Mouse (Mus musculus) bone marrow, adult 2 months (tissue): ENCODE measurements around the gene Rho. TPM values are rescaled to one million over a fixed set of nuclear protein-coding genes. Genes with fewer than 3 reads are reported as not detected.

Experiments
- H3K27ac ChIP-seq: fragments of 200-500 bp; 2 replicates; pipeline ENCODE4 v1.5.1; 2012; ENCODE audit warnings: low read depth, mild to moderate bottlenecking, control low read depth, inconsistent platforms, low read length; ENCODE audit not compliant: control insufficient read depth, poor library complexity, insufficient read depth
- H3K4me1 ChIP-seq: fragments of 200-500 bp; 2 replicates; pipeline ENCODE4 v1.6.1; 2011; ENCODE audit warnings: low read length; ENCODE audit not compliant: control insufficient read depth, insufficient read depth
- H3K4me3 ChIP-seq: fragments of 200-500 bp; replicated peaks from 2 replicates; pipeline ENCODE3; 2011; ENCODE audit warnings: mild to moderate bottlenecking, low read depth, low read length, control low read depth; ENCODE audit not compliant: control insufficient read depth
- CTCF ChIP-seq: fragments of 200-500 bp; IDR thresholded peaks from 2 replicates; pipeline ENCODE4 v1.5.1; 2011; ENCODE audit warnings: low read length, control low read depth; ENCODE audit not compliant: control insufficient read depth, insufficient read depth
- POLR2A ChIP-seq: fragments of 200-500 bp; IDR thresholded peaks from 2 replicates; pipeline ENCODE4 v1.6.1; 2011; ENCODE audit warnings: low read depth, mild to moderate bottlenecking, control low read depth, low read length, borderline replicate concordance; ENCODE audit not compliant: control insufficient read depth
- WGBS: fragments of 180-500 bp; shearing (Covaris S2); methylation state at CpG from one replicate; pipeline ENCODE4 v1.1.7; 2018; 5-methylcytosine and 5-hydroxymethylcytosine counted together
- polyA plus RNA-seq: library from polyadenylated mRNA; stranded (reverse); fragments of >200 nt; gene quantifications from 2 replicates; pipeline ENCODE4 v1.2.4, GENCODE M21; 2011; ENCODE audit warnings: low replicate concordance; ENCODE audit not compliant: missing spikeins, insufficient read depth, insufficient read length

Rho gene
- polyA plus RNA-seq, 1 experiment = not detected

GRCm38 (mm10) chr6:115897117-115897516, 34.4 kb upstream of the Rho start:
- Histone ChIP-seq H3K4me3 (no peak overlapping the region), H3K4me1 (peaks cover 3% of the 10 kb centered on the region), H3K27ac (0 out of 2 replicates have a peak overlapping the region, but pooled peaks have one; percentile 22)
- TF ChIP-seq POLR2A = no peak
- TF ChIP-seq CTCF = no peak
- WGBS = 11% methylated on average over 4 of the region's 4 CpGs

- 60% methylated on average over 7 of the region's 7 CpGs for WGBS
Observed at GRCm38 (mm10) chr6:115897926-115898520, 33.5 kb upstream of the Rho start.

GRCm38 (mm10) chr6:115901062-115901461, 30.5 kb upstream of the Rho start:
- H3K27ac ChIP-seq = no peak overlapping the region
- no peak overlapping the region for H3K4me3 ChIP-seq
- TF ChIP-seq POLR2A (no peak), CTCF (peak; percentile 86)
- 2% methylated on average over 3 of the region's 3 CpGs for WGBS
- peaks cover 3% of the 10 kb centered on the region for H3K4me1 ChIP-seq

More at GRCm38 (mm10) chr6:115897926-115898520, 33.5 kb upstream of the Rho start:
- Histone ChIP-seq H3K27ac (no peak overlapping the region), H3K4me1 (peaks cover 3% of the 10 kb centered on the region), H3K4me3 (no peak overlapping the region)
- TF ChIP-seq CTCF (no peak), POLR2A (no peak)

- H3K4me1 ChIP-seq = peaks cover 3% of the 10 kb centered on the region
- WGBS = 76% methylated on average over 8 of the region's 8 CpGs
- no peak overlapping the region for H3K27ac ChIP-seq
- TF ChIP-seq POLR2A (no peak), CTCF (no peak)
- H3K4me3 ChIP-seq = no peak overlapping the region
Observed at GRCm38 (mm10) chr6:115901489-115901931, 30.0 kb upstream of the Rho start.

- Histone ChIP-seq H3K4me3 (no peak overlapping the region), H3K4me1 (peaks cover 5% of the 10 kb centered on the region), H3K27ac (no peak overlapping the region)
- 83% methylated on average over 3 of the region's 3 CpGs for WGBS
- TF ChIP-seq POLR2A = no peak
- no peak for TF ChIP-seq CTCF
Observed at GRCm38 (mm10) chr6:115902545-115902944, 29.0 kb upstream of the Rho start.

GRCm38 (mm10) chr6:115905568-115905967, 26.0 kb upstream of the Rho start:
- no peak overlapping the region for H3K4me3 ChIP-seq
- no peak overlapping the region for H3K27ac ChIP-seq
- WGBS = 82% methylated on average over 6 of the region's 6 CpGs
- TF ChIP-seq CTCF = no peak
- TF ChIP-seq POLR2A = no peak
- H3K4me1 ChIP-seq = peaks cover 10% of the 10 kb centered on the region

GRCm38 (mm10) chr6:115906455-115906854, 25.1 kb upstream of the Rho start:
- TF ChIP-seq POLR2A (no peak), CTCF (no peak)
- WGBS = 14% methylated on average over 1 of the region's 1 CpGs
- H3K27ac ChIP-seq = 0 out of 2 replicates have a peak overlapping the region, but pooled peaks have one; percentile 9
- peaks cover 10% of the 10 kb centered on the region for H3K4me1 ChIP-seq
- no peak overlapping the region for H3K4me3 ChIP-seq

GRCm38 (mm10) chr6:115906871-115907270, 24.7 kb upstream of the Rho start:
- TF ChIP-seq CTCF (no peak), POLR2A (no peak)
- no peak overlapping the region; the same call in 1 of the 2 replicates for H3K27ac ChIP-seq
- peaks cover 10% of the 10 kb centered on the region for H3K4me1 ChIP-seq
- 30% methylated on average over 2 of the region's 2 CpGs for WGBS
- H3K4me3 ChIP-seq = no peak overlapping the region

GRCm38 (mm10) chr6:115908421-115908982, 23.0 kb upstream of the Rho start:
- Histone ChIP-seq H3K27ac (peak overlapping the region; percentile 65), H3K4me3 (no peak overlapping the region), H3K4me1 (peaks cover 10% of the 10 kb centered on the region)
- TF ChIP-seq POLR2A (no peak), CTCF (no peak)
- WGBS = 37% methylated on average over 6 of the region's 6 CpGs
